Mouse (Mus musculus): ENCODE measurements around the gene Rbm47. TPM values are rescaled to one million over a fixed set of nuclear protein-coding genes. Genes with fewer than 3 reads are reported as not detected.

Rbm47 gene
- polyA plus RNA-seq, 1 experiment from 2014 or later = 1.2 TPM

- Histone ChIP-seq H3K9me3 (replicated peaks) (no peaks in the 10 kb centered on the region), H3K4me2 (no peak overlapping the region), H3K4me3 (replicated peaks) (no peak overlapping the region), H3K27ac (replicated peaks) (no peak overlapping the region), H3K9ac (replicated peaks) (no peak overlapping the region), H3K4me1 (no peaks in the 10 kb centered on the region), H3K36me3 (no peaks in the 10 kb centered on the region), H3K27me3 (replicated peaks) (no peaks in the 10 kb centered on the region)
- no peak for ATAC-seq (ENCODE audit: low FRiP score)
- 71% methylated on average over 17 of the region's 17 CpGs for WGBS
Observed at GRCm38 (mm10) chr5:66080529-66081220, 92.2 kb downstream of the Rbm47 start.

- ATAC-seq (ENCODE audit: low FRiP score) = no peak
- no peak overlapping the region for H3K4me2 ChIP-seq
- no peaks in the 10 kb centered on the region for H3K36me3 ChIP-seq
- no peaks in the 10 kb centered on the region for H3K9me3 ChIP-seq (replicated peaks)
- H3K4me1 ChIP-seq = no peaks in the 10 kb centered on the region
- H3K27me3 ChIP-seq (replicated peaks) = no peaks in the 10 kb centered on the region
- no peak overlapping the region for H3K9ac ChIP-seq (replicated peaks)
- H3K4me3 ChIP-seq (replicated peaks) = no peak overlapping the region
- WGBS = 85% methylated on average over 9 of the region's 9 CpGs
- H3K27ac ChIP-seq (replicated peaks) = no peak overlapping the region
Observed at GRCm38 (mm10) chr5:66079358-66080179, 93.3 kb downstream of the Rbm47 start.

DNA sequence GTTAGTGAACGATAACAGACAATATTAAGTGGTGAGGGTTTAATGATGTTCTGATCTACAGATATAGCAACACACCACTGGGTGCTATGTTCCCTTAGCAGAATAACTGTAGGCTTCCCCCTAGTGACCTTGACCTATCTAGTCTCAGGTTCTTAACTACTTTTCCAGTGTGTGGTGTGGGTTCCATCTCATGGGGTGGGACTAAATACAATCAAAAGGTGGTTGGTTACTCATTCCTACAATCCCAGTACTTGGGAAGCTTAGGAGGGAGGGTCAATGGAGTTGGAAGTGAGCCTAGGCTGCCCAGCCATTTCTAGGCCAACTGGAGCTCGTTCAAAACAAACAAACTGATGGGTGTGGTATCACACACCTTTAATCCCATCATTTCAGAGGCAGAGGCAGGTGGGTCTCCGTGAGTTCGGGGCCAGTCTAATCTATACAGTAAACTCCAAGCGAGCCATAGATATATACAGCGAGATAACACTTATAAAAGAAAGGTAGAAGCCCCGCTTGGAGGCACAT, 94.4 kb downstream of the Rbm47 start:
- H3K36me3 ChIP-seq = no peaks in the 10 kb centered on the region
- 93% methylated on average over 7 of the region's 7 CpGs for WGBS

GRCm38 (mm10) chr5:66077416-66077815, 95.5 kb downstream of the Rbm47 start:
- no peak for ATAC-seq (ENCODE audit: low FRiP score)
- Histone ChIP-seq H3K27me3 (replicated peaks) (no peaks in the 10 kb centered on the region), H3K9ac (replicated peaks) (no peak overlapping the region), H3K4me2 (no peak overlapping the region), H3K4me1 (no peaks in the 10 kb centered on the region), H3K27ac (replicated peaks) (no peak overlapping the region), H3K9me3 (replicated peaks) (no peaks in the 10 kb centered on the region), H3K4me3 (replicated peaks) (no peak overlapping the region), H3K36me3 (no peaks in the 10 kb centered on the region)
- 37% methylated on average over 10 of the region's 10 CpGs for WGBS

More for the DNA sequence above, 94.4 kb downstream of the Rbm47 start:
- H3K27ac ChIP-seq (replicated peaks) = no peak overlapping the region
- H3K9me3 ChIP-seq (replicated peaks) = no peaks in the 10 kb centered on the region
- ATAC-seq (ENCODE audit: low FRiP score) = no peak
- H3K27me3 ChIP-seq (replicated peaks) = no peaks in the 10 kb centered on the region
- no peak overlapping the region for H3K4me3 ChIP-seq (replicated peaks)
- no peak overlapping the region for H3K4me2 ChIP-seq
- no peaks in the 10 kb centered on the region for H3K4me1 ChIP-seq
- no peak overlapping the region for H3K9ac ChIP-seq (replicated peaks)

DNA sequence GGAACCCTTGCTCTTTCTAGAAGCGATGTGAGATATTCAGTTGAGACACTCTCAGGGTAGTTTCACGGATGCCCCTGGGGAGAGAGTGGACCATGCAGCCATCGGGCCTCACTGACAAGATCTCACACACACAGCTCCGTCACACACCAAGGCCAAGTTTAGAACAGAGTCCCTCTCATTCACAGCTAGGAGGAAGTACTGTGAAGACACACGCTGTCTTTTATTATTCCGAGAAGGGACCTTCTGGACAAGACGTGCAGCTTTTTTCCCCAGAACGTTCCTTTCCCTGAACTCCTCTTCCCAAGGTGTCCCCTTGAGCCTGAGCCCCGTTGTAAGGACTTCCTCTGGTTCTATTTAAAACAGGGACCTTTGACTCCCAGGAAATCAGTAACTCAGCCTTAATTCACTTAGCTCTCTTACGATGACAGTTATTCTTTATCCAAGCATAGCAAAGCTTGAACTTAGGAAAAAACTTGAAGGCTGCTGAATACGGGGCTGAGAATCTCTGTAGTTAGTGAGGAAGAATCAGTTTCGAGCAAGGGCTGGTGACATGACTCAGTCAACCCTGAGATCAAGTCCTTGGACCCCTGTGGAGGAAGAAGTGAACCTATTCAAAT, 96.1 kb downstream of the Rbm47 start:
- Histone ChIP-seq H3K27ac (replicated peaks) (no peak overlapping the region), H3K4me2 (no peak overlapping the region), H3K36me3 (no peaks in the 10 kb centered on the region), H3K4me3 (replicated peaks) (no peak overlapping the region), H3K27me3 (replicated peaks) (no peaks in the 10 kb centered on the region), H3K9me3 (replicated peaks) (no peaks in the 10 kb centered on the region), H3K4me1 (no peaks in the 10 kb centered on the region), H3K9ac (replicated peaks) (no peak overlapping the region)
- WGBS = 71% methylated on average over 12 of the region's 12 CpGs
- ATAC-seq (ENCODE audit: low FRiP score) = no peak

DNA sequence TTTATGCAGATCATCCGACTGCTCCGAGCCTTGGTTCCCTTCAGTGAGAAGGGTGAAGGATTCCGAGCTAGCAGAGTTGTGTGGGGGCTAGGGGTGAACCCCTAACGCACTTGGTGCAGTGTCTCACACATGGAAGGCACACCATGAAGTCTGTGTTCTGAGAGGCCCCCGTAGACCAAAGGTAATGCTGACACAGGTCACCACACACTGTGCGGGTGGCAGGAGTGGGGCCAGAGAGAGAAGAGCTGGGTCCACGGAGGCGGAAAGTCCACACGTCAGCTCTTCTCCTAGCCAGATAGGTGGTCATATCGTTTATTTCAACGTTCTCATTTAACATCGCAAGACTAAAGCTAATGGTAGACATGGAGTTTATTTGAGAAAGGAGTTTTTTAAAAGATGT, 97.0 kb downstream of the Rbm47 start:
- no peak overlapping the region for H3K4me3 ChIP-seq (replicated peaks)
- no peaks in the 10 kb centered on the region for H3K9me3 ChIP-seq (replicated peaks)
- 89% methylated on average over 12 of the region's 12 CpGs for WGBS
- H3K4me1 ChIP-seq = no peaks in the 10 kb centered on the region
- no peak overlapping the region for H3K4me2 ChIP-seq
- no peak overlapping the region for H3K27ac ChIP-seq (replicated peaks)
- H3K9ac ChIP-seq (replicated peaks) = no peak overlapping the region
- H3K36me3 ChIP-seq = no peaks in the 10 kb centered on the region
- no peaks in the 10 kb centered on the region for H3K27me3 ChIP-seq (replicated peaks)
- no peak for ATAC-seq (ENCODE audit: low FRiP score)

DNA sequence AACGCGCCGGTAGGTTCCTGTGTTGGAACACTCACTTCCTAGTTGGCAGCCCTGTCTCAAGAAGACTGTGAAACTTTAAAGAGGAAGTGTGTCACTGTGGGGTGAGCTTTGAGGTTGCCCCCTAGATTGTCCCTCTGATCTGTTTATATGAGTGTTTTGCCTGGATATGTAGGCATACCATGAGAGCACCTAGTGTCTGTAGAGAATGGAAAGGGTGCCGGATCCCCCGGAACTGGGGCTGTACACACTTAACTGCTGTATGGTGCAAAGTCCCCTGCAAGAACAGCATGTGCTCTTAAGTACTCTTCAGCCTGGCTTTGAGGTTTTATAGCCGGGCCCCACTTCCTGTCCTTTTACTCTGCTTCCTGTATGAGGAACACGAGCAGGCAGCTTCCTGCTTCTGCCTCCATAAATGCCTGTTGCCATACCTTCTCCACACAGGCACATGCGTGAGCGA, 97.9 kb downstream of the Rbm47 start:
- H3K9ac ChIP-seq (replicated peaks) = no peak overlapping the region
- H3K27me3 ChIP-seq (replicated peaks) = 0 out of 2 replicates have a peak, but pooled peaks cover 4% of the 10 kb centered on the region
- peaks cover 4% of the 10 kb centered on the region; the same call in 1 of the 2 replicates for H3K4me1 ChIP-seq
- 88% methylated on average over 9 of the region's 9 CpGs for WGBS
- H3K4me3 ChIP-seq (replicated peaks) = no peak overlapping the region
- no peak for ATAC-seq (ENCODE audit: low FRiP score)
- H3K27ac ChIP-seq (replicated peaks) = no peak overlapping the region
- H3K4me2 ChIP-seq = no peak overlapping the region
- H3K9me3 ChIP-seq (replicated peaks) = no peaks in the 10 kb centered on the region
- no peaks in the 10 kb centered on the region for H3K36me3 ChIP-seq

DNA sequence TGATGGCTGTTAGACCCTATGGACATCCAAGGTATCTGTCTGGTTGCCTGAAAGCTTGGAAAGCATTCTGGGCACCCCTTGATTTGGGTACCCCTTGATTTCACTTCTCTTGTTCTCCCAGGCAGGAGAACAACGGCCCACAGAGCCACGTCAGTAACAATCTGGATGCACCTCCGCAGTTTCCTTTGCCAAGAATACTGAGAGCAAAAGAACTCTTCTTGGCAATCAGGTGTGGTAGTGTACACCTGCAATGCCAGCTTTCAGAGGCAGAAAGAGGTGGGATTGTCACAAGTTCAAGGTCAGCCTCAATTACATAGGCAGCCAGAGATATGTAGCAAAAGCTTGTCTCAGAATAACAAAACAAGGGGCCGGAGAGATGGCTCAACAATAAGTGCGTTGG, 98.7 kb downstream of the Rbm47 start:
- Histone ChIP-seq H3K4me3 (replicated peaks) (no peak overlapping the region), H3K9me3 (replicated peaks) (no peaks in the 10 kb centered on the region), H3K4me1 (peaks cover 12% of the 10 kb centered on the region), H3K36me3 (no peaks in the 10 kb centered on the region), H3K27ac (replicated peaks) (no peak overlapping the region), H3K4me2 (no peak overlapping the region), H3K27me3 (replicated peaks) (0 out of 2 replicates have a peak, but pooled peaks cover 4% of the 10 kb centered on the region), H3K9ac (replicated peaks) (no peak overlapping the region)
- no peak for ATAC-seq (ENCODE audit: low FRiP score)
- WGBS = 88% methylated on average over 5 of the region's 5 CpGs

DNA sequence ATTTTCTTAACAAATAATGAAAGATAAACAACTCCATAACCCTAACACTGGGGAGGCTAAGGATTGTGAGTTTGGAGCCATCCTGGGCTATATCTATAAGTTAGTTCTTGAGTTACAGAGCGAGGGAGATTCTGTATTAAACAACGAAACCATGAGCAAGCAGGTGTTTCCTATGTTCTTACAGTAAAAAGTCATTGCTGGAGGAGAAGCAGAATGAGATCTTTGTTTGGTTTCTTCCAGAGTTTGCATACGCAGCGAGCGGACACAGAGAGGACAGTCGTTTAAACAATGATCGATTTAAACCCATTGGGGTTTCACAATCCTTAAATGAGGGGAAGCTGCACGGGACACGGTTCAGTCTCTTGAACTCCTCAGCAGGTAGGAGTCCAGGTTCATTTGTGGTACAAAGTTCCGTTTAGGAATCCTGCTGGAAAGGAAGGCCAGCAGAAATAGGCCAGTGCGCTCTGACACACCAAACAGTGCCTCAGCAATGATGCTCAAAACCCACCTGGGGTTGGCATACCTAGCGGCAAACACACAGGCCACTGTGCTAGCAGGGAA, 99.2 kb downstream of the Rbm47 start:
- H3K4me1 ChIP-seq = peaks cover 14% of the 10 kb centered on the region
- H3K4me2 ChIP-seq = no peak overlapping the region
- no peaks in the 10 kb centered on the region for H3K36me3 ChIP-seq
- no peak for ATAC-seq (ENCODE audit: low FRiP score)
- 87% methylated on average over 12 of the region's 12 CpGs for whole genome bisulfite sequencing
- H3K27me3 ChIP-seq (replicated peaks) = 0 out of 2 replicates have a peak, but pooled peaks cover 4% of the 10 kb centered on the region
- H3K9ac ChIP-seq (replicated peaks) = no peak overlapping the region
- no peaks in the 10 kb centered on the region for H3K9me3 ChIP-seq (replicated peaks)
- H3K4me3 ChIP-seq (replicated peaks) = no peak overlapping the region
- no peak overlapping the region for H3K27ac ChIP-seq (replicated peaks)

GRCm38 (mm10) chr5:66071722-66072121, 101.2 kb downstream of the Rbm47 start:
- H3K27me3 ChIP-seq (replicated peaks) = 0 out of 2 replicates have a peak, but pooled peaks cover 7% of the 10 kb centered on the region
- H3K4me1 ChIP-seq = peaks cover 14% of the 10 kb centered on the region
- 91% methylated on average over 8 of the region's 8 CpGs for WGBS
- no peak overlapping the region for H3K4me2 ChIP-seq
- no peak overlapping the region for H3K27ac ChIP-seq (replicated peaks)
- no peak overlapping the region for H3K9ac ChIP-seq (replicated peaks)
- H3K9me3 ChIP-seq (replicated peaks) = no peaks in the 10 kb centered on the region
- no peak for ATAC-seq (ENCODE audit: low FRiP score)
- H3K4me3 ChIP-seq (replicated peaks) = no peak overlapping the region
- H3K36me3 ChIP-seq = no peaks in the 10 kb centered on the region

DNA sequence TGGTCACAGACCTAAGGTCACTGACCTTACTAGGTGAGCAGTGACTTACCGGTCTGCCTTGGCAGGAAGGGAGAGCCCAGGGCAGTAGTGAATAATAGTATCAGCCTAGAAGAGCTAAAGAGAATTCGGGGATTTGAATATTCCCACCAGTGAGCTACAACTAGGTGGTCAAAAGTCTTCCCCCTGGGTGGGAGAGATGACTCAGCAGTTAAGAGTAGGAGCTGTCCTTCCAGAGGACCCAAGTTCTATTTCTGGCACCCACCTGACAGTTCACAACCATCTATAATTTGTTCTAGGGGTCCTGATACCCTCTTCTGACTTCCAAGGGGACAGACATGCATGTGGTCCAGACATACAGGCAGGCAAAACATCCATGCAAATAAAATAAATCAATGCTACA, 102.6 kb downstream of the Rbm47 start:
- Histone ChIP-seq H3K9me3 (replicated peaks) (no peaks in the 10 kb centered on the region), H3K4me1 (peaks cover 14% of the 10 kb centered on the region), H3K4me2 (no peak overlapping the region), H3K9ac (replicated peaks) (no peak overlapping the region), H3K4me3 (replicated peaks) (no peak overlapping the region), H3K27ac (replicated peaks) (no peak overlapping the region), H3K27me3 (replicated peaks) (0 out of 2 replicates have a peak, but pooled peaks cover 7% of the 10 kb centered on the region), H3K36me3 (no peaks in the 10 kb centered on the region)
- 58% methylated on average over 2 of the region's 2 CpGs for WGBS
- no peak for ATAC-seq (ENCODE audit: low FRiP score)

All from neural tube, embryonic 15.5 days (tissue).